Mouse (Mus musculus): ENCODE measurements around the gene Ggt1. TPM values are rescaled to one million over a fixed set of nuclear protein-coding genes. Genes with fewer than 3 reads are reported as not detected.
"Not testable (repeated sequence)": the region's sequence is repeated elsewhere in the genome, so short reads cannot be mapped to it uniquely, and the experiment has no call there.

Gene Ggt1
- polyA plus RNA-seq, 1 experiment = not detected

DNA sequence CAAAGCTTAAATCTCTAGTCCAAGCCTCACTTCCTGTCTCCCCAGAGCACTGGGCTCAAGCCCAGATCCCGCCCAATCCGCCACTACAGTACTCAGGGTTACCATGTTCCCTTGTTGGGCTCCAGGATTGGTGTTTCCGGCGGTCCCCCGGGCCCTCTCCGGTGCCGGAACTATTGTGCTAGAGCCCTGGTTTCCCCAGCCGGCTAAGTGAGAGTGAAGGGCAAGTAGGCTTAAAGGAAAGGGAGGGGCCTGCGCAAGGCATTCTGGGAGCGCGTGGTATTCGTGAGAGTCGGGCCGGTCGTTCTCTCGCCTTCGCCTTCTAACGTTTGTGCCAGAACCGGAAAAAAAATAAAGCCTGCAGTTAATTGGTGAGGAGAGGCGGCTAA, 43.7 kb upstream of the Ggt1 start, which contains the start of gene Gucd1:
TSS of gene Gucd1 (minus strand) at position 215 of the 386 bp plus-strand sequence.
- peaks cover 42% of the 10 kb centered on the region for H3K4me1 ChIP-seq (ENCODE audit: control insufficient read depth, insufficient read depth, low read length)
- TF ChIP-seq CTCF (IDR thresholded peaks at IDR 0.05; ENCODE audit: low read depth, low read length) = no peak
- no peak for TF ChIP-seq POLR2A (IDR thresholded peaks at IDR 0.05; ENCODE audit: borderline replicate concordance, low read depth, low read length)
- H3K27ac ChIP-seq (ENCODE audit: insufficient read depth, low read depth, low read length) = peak within 1 kb of the TSS; percentile 97
- H3K4me3 ChIP-seq (ENCODE audit: insufficient read depth, low read length) = peak within 1 kb of the TSS; percentile 78

DNA sequence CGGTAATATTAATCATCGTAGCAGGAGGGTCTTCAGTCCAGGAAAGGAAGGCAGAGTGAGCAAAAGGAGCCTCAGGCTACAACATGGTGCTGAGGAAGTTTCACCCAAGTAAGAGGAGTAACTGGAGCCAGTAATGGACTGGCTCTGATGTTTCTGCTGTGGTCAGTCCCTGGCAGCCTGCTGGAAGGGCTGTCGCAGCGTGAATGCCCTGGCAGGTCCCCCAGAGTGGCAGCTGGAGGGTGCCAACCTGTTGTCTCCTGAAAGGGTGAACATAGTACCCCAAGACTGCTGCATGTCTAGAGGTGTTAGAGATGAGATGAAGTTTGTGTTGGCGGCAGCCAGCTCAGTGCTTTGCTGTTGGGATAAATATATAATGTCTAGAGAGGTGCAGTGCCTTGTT, 40.8 kb upstream of the Ggt1 start:
- Histone ChIP-seq H3K4me1 (ENCODE audit: control insufficient read depth, insufficient read depth, low read length) (peaks cover 24% of the 10 kb centered on the region), H3K27ac (ENCODE audit: insufficient read depth, low read depth, low read length) (no peak overlapping the region), H3K4me3 (ENCODE audit: insufficient read depth, low read length) (no peak overlapping the region)
- TF ChIP-seq CTCF (IDR thresholded peaks at IDR 0.05; ENCODE audit: low read depth, low read length) = no peak
- no peak for TF ChIP-seq POLR2A (IDR thresholded peaks at IDR 0.05; ENCODE audit: borderline replicate concordance, low read depth, low read length)

DNA sequence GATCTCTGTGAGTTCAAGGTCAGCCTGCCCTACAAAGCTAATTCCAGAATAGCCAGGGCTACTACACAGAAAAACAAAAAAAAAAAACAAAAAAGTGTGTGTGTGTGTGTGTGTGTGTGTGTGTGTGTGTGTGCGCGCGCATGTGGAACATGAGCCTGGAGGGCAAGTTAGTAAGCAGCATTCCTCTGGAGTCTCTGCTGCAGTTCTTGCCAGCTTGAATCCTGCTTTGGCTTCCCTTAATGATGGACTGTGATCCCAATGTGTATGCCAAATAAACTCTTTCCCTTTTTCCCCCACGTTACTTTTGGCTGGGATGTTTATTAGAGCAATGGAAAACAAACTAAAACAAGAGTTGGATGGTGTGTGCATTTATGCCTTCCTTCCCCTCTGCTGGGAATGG, 39.8 kb upstream of the Ggt1 start:
- Histone ChIP-seq H3K27ac (ENCODE audit: insufficient read depth, low read depth, low read length) (no peak overlapping the region), H3K4me1 (ENCODE audit: control insufficient read depth, insufficient read depth, low read length) (peaks cover 19% of the 10 kb centered on the region), H3K4me3 (ENCODE audit: insufficient read depth, low read length) (no peak overlapping the region)
- TF ChIP-seq CTCF (IDR thresholded peaks at IDR 0.05; ENCODE audit: low read depth, low read length) (no peak), POLR2A (IDR thresholded peaks at IDR 0.05; ENCODE audit: borderline replicate concordance, low read depth, low read length) (no peak)

DNA sequence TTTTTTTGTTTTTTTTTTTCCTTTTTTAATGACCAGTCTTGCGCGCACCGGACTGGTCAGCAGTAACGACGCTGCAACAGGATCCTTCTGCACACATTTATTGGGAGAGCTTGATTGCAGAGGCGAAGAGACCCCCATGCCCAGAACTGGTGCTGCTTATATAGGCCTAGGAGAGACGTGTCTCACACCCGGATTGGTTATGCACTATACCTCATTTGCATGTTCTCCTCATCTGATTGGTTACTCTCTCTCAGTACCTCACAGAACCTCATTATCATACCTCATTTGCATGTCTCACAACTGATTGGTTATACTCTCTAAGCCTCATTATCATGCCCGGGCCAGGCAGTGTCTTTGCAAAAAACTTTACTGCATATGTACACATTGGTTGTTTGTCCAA, 36.0 kb upstream of the Ggt1 start:
- H3K4me1 ChIP-seq (ENCODE audit: control insufficient read depth, insufficient read depth, low read length) = peaks cover 12% of the 10 kb centered on the region
- H3K27ac ChIP-seq (ENCODE audit: insufficient read depth, low read depth, low read length); H3K4me3 ChIP-seq (ENCODE audit: insufficient read depth, low read length): not testable (repeated sequence)

DNA sequence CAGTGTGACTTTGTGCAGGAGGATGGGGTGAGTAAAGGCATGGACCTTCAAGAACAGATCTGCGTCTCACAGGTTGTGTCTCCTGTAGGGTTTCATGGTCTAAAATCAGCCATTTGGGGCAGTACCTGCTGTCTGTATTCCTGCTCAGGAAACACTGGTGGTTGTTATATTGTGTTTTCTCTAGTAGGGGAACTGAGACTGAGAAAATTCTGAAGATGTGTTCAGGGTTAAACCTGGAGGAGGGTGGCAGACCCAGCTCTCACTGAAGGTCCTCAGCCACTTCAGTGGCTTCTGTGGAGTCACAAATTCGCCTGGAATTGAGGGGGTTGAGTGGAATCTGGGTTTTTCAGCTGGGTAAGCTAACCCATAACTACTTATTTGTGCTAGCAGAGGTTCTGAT, 31.1 kb upstream of the Ggt1 start:
- Histone ChIP-seq H3K27ac (ENCODE audit: insufficient read depth, low read depth, low read length) (no peak overlapping the region), H3K4me3 (ENCODE audit: insufficient read depth, low read length) (no peak overlapping the region), H3K4me1 (ENCODE audit: control insufficient read depth, insufficient read depth, low read length) (peaks cover 19% of the 10 kb centered on the region)
- no peak for TF ChIP-seq CTCF (IDR thresholded peaks at IDR 0.05; ENCODE audit: low read depth, low read length)
- no peak for TF ChIP-seq POLR2A (IDR thresholded peaks at IDR 0.05; ENCODE audit: borderline replicate concordance, low read depth, low read length)

DNA sequence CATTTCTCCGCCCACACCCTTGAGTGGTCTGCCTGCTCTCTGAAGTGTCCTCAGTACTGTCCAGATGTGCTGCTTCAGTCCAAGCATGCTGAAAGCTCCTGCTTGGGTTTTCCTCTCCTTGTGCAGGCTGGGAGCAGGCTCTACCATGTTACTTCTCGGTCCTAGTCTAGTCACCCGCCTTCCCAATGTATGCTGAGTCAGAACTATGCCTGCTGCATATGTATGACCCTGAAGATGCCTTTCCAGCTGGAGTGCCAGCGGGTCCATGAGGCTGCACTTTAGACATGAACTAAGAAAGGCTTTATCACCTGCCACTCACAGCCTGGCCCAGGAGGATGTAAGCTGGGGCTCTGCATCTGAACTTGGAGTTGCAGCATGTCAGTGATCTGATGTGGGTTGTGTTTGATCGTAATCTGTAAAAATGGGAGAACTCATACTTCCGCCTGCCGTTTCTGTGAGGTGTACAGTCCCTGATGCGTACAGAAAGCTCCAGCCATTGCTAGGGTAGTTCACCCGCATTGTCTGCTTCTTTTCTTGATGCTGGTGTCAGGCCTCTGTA, 29.8 kb upstream of the Ggt1 start:
- no peak overlapping the region for H3K4me3 ChIP-seq (ENCODE audit: insufficient read depth, low read length)
- peaks cover 19% of the 10 kb centered on the region for H3K4me1 ChIP-seq (ENCODE audit: control insufficient read depth, insufficient read depth, low read length)
- no peak overlapping the region for H3K27ac ChIP-seq (ENCODE audit: insufficient read depth, low read depth, low read length)
- TF ChIP-seq CTCF (IDR thresholded peaks at IDR 0.05; ENCODE audit: low read depth, low read length) (no peak), POLR2A (IDR thresholded peaks at IDR 0.05; ENCODE audit: borderline replicate concordance, low read depth, low read length) (no peak)

DNA sequence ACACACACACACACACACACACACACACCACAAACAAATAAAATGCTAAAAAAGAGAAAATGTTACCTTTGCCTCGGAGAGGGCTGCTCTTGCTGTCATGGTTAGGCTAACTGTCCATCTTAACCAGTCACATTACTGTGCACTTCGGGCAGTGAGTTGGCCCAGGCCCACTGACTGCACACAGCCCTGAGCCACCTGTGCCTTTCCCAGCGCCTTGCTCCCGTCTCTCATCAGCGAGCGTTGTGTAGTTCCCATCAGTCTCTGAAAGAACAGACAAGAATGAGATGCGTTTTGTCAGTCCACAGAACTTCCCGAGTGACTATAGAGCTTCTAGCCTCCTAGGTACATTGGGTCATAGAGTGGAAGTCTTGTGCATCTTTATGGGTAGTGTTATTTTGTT, 27.2 kb upstream of the Ggt1 start:
- Histone ChIP-seq H3K4me3 (ENCODE audit: insufficient read depth, low read length) (no peak overlapping the region), H3K27ac (ENCODE audit: insufficient read depth, low read depth, low read length) (no peak overlapping the region), H3K4me1 (ENCODE audit: control insufficient read depth, insufficient read depth, low read length) (peaks cover 19% of the 10 kb centered on the region)
- no peak for TF ChIP-seq CTCF (IDR thresholded peaks at IDR 0.05; ENCODE audit: low read depth, low read length)
- no peak for TF ChIP-seq POLR2A (IDR thresholded peaks at IDR 0.05; ENCODE audit: borderline replicate concordance, low read depth, low read length)

DNA sequence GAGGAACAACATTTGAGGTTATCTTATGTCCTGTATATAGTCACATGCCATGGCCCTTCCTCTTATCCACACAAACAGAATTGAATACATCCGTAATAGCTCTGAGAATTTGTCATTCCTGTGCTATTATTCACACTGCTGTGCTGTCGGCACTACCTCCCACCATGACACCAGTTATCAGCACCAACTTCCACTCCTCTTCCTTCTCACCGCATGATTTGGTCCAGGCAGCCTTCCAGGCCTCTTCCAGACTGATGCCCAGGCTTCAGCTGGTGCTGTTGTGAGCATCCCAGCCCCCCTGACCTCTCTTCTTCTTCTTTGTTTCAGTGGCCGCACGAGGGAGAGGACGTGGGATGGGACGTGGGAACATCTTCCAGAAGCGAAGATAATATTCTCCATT, 26.5 kb upstream of the Ggt1 start:
- Histone ChIP-seq H3K27ac (ENCODE audit: insufficient read depth, low read depth, low read length) (no peak overlapping the region), H3K4me3 (ENCODE audit: insufficient read depth, low read length) (no peak overlapping the region), H3K4me1 (ENCODE audit: control insufficient read depth, insufficient read depth, low read length) (peaks cover 16% of the 10 kb centered on the region)
- TF ChIP-seq CTCF (IDR thresholded peaks at IDR 0.05; ENCODE audit: low read depth, low read length) = no peak
- no peak for TF ChIP-seq POLR2A (IDR thresholded peaks at IDR 0.05; ENCODE audit: borderline replicate concordance, low read depth, low read length)

DNA sequence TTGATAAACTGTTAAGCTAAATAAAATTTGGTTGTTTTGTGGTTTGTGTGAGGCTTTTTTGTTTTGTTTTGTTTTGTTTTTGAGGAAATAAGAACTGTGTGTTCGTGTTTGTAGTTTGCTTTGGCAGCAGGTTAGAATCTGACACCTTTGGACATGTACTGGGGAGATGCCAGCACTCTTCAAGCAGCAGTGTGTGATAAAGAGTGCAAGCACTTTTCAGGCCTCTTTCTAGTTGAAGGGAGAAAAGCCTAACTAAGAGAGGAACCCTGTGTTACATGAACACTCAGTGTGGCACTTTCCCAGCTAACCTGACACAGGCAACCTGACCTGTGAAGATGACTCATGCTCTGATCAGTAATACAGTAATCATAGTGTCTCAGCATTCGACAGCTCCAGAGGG, 26.0 kb upstream of the Ggt1 start:
- TF ChIP-seq POLR2A (IDR thresholded peaks at IDR 0.05; ENCODE audit: borderline replicate concordance, low read depth, low read length) = no peak
- no peak for TF ChIP-seq CTCF (IDR thresholded peaks at IDR 0.05; ENCODE audit: low read depth, low read length)
- H3K27ac ChIP-seq (ENCODE audit: insufficient read depth, low read depth, low read length) = no peak overlapping the region
- H3K4me3 ChIP-seq (ENCODE audit: insufficient read depth, low read length) = no peak overlapping the region
- peaks cover 11% of the 10 kb centered on the region for H3K4me1 ChIP-seq (ENCODE audit: control insufficient read depth, insufficient read depth, low read length)

DNA sequence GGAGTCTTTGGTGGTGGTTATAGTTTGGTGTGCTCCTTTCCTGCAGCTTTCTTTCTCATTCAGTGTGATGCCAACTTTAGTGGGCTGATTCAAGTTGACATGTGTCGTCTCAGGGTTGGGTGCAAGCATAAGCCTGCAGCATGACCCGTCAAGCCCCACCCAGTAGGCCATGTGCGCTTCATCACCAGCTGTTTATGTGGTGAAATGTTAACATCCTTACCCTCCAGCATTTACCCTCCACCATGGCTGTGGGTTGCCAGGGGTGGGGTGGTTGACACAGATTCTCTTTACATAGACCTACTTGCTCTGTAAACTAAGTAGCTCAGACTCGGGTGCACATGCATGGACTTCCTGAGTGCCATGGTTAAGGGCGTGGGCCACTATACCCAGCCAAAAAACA, 25.3 kb upstream of the Ggt1 start:
- TF ChIP-seq POLR2A (IDR thresholded peaks at IDR 0.05; ENCODE audit: borderline replicate concordance, low read depth, low read length) = no peak
- TF ChIP-seq CTCF (IDR thresholded peaks at IDR 0.05; ENCODE audit: low read depth, low read length) = no peak
- H3K4me3 ChIP-seq (ENCODE audit: insufficient read depth, low read length) = no peak overlapping the region
- H3K27ac ChIP-seq (ENCODE audit: insufficient read depth, low read depth, low read length) = no peak overlapping the region
- H3K4me1 ChIP-seq (ENCODE audit: control insufficient read depth, insufficient read depth, low read length) = peaks cover 5% of the 10 kb centered on the region

DNA sequence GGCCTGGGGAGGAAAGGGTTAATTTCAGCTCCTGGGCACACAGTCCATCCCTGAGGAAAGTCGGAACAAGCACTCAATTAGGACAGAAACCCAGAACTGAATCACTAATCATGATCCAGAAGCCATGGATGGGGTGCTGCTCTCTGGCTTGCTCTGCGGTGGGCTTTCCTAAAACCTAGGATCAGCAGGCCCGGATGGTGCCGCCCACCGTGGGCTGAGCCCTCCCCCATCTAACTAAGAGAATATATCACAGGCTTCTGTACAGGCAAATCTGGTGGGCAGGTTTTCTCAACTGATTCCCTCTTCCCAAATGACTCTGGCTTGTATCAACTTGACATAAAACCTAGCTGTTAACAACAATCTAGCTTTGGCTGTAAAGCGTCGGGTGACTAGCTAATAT, 13.5 kb upstream of the Ggt1 start:
- TF ChIP-seq POLR2A (IDR thresholded peaks at IDR 0.05; ENCODE audit: borderline replicate concordance, low read depth, low read length) = no peak
- TF ChIP-seq CTCF (IDR thresholded peaks at IDR 0.05; ENCODE audit: low read depth, low read length) = no peak
- H3K4me3 ChIP-seq (ENCODE audit: insufficient read depth, low read length) = no peak overlapping the region
- H3K4me1 ChIP-seq (ENCODE audit: control insufficient read depth, insufficient read depth, low read length) = no peaks in the 10 kb centered on the region
- H3K27ac ChIP-seq (ENCODE audit: insufficient read depth, low read depth, low read length) = no peak overlapping the region

Measured in bone marrow macrophage, adult 2 months (primary cell).